Mouse (Mus musculus) layer of hippocampus, adult 18-20 months (tissue): Measurements from ENCODE around the gene Zbed5. TPM values are rescaled to one million over a fixed set of nuclear protein-coding genes. Genes with fewer than 3 reads are reported as not detected.
"Not testable (repeated sequence)": the region's sequence is repeated elsewhere in the genome, so short reads cannot be mapped to it uniquely, and the experiment has no call there.

ENCODE experiments used
- DNase-seq, 2 experiments: peaks; one replicate each; pipeline ENCODE4 v3.0.0; 2022; ENCODE audit warnings: low spot score in 2 of 2
- long read RNA-seq: library from polyadenylated mRNA; stranded (forward); transcript quantifications from one replicate; pipeline ENCODE4 v2.0.0, GENCODE M21; 2021
- total RNA-seq, 2 experiments: library from RNA; stranded (reverse); gene quantifications; 2 replicates each; pipeline ENCODE4 v1.2.3; 2021

Zbed5 gene
- total RNA-seq = 1 to 10 TPM; 5.6 to 6.3 TPM
- long read RNA-seq, transcript Zbed5-201 (4 exons, 2,492 nt) = major isoform, 5 of 5 reads
- long read RNA-seq, partial matches to known transcripts = 0 of 5 reads
- long read RNA-seq, other reads (novel, unspliced or antisense) = 0 of 5 reads

DNA sequence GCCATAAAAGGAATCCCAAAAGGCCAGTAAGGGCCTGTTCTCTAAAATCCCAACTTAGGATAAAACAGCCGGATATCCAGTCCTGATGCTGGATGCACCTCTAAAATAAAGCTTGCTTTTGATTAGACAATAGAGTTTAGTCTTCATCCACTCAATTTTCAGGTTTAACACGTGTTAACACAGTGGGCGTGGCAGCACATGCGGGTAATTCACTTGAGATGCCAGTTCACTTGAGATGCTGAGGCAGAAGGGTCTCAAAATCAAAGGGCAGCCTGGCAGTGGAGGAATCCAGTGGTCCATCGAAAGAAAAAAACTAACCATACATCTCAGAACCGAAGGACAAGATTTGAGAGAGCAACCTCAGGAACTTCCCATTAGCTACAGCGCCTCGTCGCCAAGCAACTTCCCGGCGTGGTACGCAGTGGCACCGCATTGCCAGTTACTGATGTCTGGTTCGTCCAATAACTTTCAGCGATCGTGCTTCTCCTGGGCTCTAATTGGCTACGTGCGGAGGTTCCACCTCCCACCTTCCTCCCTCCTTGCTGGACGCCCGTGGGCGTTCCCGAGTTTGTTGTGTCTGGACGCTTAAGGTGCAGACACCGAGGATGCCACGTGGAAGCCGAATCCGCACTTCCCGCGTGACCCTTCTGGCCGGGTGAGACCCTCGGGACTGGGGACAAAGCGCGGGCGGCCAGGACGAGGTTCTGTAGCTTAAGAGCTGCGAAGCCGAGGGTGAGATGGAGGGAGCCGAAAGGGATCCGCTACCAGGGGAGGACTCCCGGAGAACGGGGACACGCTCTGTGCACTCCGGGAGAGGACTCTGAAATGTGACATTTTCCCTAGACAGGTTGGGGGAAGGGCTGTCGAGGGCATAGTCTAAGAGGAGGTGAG lies at the start of gene Zbed5:
Gene Zbed5, plus strand, starts transcription at position 526 of the 891 bp plus-strand sequence.
- peak; percentile 84 to 94 for DNase-seq

DNA sequence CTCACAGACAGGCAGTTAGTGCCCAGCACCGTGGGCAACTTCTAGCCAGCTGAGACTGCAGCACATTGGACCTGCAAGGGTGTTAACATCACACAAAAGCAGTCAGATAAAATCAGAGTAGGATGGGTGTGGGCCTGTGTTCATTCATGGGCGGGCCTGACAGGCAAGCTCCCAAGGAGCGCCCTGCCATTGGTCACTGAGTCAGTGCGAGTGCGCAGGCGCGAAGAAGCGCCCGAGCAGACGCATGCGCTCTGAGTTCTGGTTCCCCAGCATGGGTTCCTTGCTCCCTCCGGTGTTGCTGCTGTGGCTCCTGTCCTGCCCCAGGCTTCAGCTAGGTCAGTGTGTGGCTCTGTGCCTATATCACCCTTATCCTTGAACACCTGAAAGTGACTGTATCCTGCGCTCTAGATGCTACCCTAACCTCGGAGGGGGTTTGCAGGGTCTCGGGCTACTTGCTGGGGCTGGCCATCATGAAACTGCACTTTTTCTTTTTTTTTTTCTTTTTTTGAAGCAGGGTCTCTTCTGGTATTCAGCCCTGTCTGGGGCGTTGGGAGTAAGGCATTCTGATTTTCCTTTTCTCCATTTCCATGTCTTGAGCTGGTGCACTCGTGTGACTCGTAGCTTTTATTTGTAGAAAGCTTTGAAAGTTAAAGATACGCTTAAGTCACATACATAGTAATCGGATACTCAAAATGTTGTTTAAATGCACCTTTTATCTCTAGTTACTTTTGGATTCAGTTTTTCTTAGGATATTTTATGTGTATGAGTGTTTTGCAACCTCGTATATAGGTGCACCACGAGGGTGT lies 48.6 kb upstream of the Zbed5 start, which contains the start of gene Sumf2:
Gene Sumf2, plus strand, starts transcription at position 235 of the 806 bp plus-strand sequence.
- peak; percentile 95 to 97 for DNase-seq

- no peak for DNase-seq
These were observed 48.0 kb upstream of the Zbed5 start for GRCm38 (mm10) chr5:129847558-129847820.

GRCm38 (mm10) chr5:129855163-129855562 lies 40.4 kb upstream of the Zbed5 start:
- DNase-seq = no peak

DNA sequence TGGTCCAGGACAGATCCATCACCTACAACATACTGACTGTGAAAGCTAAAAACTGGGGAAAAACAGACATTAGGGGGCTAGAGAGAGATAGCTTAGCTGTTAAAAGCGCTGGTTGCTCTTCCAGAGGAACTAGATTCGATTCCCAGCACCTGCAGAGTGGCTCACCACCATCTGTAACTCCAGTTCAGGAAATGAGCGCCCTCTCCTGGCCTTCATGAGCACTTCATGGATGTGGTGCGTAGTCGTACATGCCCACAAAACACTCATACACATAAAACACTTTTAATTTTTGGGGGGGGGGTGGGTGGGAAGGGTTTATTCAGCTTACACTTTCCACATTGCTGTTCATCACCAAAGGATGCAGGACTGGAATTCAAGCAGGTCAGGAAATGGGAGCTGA lies 39.1 kb upstream of the Zbed5 start:
- DNase-seq = no peak

GRCm38 (mm10) chr5:129862325-129862724 lies 33.2 kb upstream of the Zbed5 start:
- DNase-seq = no peak

GRCm38 (mm10) chr5:129864467-129864866 lies 31.1 kb upstream of the Zbed5 start:
- DNase-seq = peak in 1 of 2 experiments; percentile 61

GRCm38 (mm10) chr5:129865841-129866240 lies 29.7 kb upstream of the Zbed5 start:
- DNase-seq = no peak

GRCm38 (mm10) chr5:129869238-129869995 lies 26.1 kb upstream of the Zbed5 start:
- DNase-seq = no peak

GRCm38 (mm10) chr5:129871238-129871637 lies 24.3 kb upstream of the Zbed5 start:
- DNase-seq = no peak

GRCm38 (mm10) chr5:129873942-129874341 lies 21.6 kb upstream of the Zbed5 start:
- no peak for DNase-seq

DNA sequence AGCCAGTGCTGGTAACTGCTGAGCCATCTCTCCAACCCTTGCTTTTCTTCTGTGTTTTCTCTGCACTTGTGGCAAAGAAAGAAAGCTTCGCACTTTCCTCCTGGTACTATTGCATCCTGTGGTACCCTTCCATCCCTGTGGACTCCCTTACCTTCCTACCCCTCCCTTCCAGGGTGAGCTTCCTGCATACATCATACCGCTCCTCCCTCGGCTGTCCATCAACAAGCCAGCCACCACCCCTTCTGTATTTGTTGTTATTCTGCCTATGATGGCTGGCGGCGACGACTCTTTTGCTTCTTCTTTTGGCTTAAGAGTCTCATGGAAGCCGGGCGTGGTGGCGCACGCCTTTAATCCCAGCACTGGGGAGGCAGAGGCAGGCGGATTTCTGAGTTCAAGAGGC lies 20.4 kb upstream of the Zbed5 start:
- no peak for DNase-seq

DNA sequence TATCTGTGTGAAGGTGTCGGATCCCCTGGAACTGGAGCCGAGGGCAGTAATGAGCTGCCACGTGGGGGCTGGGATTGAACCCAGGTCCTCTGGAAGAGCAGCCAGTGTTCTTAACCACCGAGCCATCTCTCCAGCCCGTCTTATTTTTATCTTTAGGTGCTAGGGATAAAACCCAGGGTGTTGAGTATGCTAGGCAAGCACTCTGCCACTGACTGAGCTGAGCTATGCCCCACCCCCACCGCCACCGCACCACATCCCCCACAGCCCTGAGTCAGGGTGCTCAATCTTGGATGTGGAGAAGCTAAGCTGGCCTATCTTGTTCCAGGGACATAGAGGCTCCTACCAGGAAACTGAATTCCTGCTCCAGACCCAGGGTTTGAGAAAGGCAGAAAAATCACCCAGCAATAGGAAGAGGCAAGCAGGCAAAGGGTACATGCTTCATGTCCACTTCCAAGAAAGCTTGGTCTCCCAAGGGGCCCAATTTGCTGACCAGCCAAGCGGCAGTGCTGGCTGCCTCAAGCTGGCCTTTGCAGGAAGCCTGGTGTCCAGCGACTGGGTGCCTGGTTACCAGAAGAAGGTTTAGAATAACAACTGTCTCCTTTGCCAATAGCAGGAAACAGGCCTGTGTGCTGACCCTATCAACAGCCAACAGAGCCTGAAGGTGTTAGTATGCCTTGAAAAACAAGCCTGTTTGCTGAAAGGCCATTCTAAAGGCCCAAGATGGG lies 17.6 kb upstream of the Zbed5 start:
- peak in 1 of 2 experiments; percentile 34 for DNase-seq

DNA sequence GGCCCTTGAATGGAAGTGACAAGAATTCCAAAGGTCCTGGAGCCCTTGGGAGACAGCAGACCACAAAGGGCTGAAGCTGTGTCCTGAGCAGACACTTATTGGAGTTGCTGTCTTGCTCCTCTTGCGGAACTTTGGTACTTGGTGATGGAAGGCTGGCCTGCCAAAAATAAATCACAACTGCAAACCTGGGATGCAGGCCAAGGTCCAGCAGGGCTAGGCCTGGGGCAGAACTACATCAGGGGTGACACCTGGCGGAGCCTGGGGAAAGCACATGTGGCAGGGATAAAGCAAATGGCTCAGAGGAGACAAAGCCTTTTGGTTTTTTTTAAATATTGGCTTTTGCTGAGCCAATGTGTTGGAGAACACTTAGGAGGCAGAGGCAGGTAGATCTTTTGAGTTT lies 16.6 kb upstream of the Zbed5 start:
- peak in 1 of 2 experiments; percentile 49 for DNase-seq

GRCm38 (mm10) chr5:129879888-129880287 lies 15.6 kb upstream of the Zbed5 start:
- DNase-seq = no peak

- no peak for DNase-seq
These were observed 9.3 kb upstream of the Zbed5 start for GRCm38 (mm10) chr5:129886271-129886670.

DNA sequence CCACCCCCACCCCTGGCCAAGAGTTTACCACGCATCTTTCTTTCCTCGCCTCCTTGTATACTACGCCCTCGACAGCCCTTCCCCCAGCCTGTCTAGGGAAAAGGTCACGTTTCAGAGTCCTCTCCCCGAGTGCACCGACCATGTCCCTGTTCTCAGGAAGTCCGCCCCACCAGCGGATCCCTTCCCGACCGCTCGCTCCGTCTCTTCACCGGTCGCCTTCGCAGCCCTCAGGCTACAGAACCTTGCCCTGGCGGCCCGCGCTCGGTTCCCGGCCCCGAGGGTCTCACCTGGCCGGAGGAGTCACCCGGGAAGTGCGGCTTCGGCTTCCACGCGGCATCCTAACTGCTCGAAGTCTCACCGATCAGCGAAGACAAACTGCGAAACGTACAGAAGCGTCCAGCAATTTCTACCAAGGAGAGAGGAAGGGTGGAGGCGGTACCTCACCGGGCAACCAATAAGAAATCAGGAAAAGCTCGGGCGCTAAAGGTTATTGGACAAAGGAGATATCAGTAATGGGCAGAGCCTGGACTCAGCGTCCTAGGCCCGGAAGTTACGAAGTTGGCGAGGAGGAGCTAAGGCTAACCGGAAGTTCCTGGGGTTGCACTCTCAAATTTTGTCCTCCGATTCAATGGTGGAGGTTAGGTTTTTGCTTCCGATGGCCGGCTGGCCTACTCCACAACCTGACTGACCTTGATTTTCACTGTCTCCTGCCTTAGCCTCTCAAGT lies 8.4 kb upstream of the Zbed5 start, which contains the start of gene Chchd2:
Gene Chchd2, minus strand, starts transcription at position 560 of the 726 bp plus-strand sequence.
- DNase-seq = peak; percentile 94 to 98

GRCm38 (mm10) chr5:129890390-129890789 lies 5.1 kb upstream of the Zbed5 start:
- not testable (repeated sequence) for DNase-seq

- DNase-seq = no peak
These were observed 2.9 kb downstream of the Zbed5 start, which contains the start of gene Phkg1 for GRCm38 (mm10) chr5:129898449-129898848. TSS of gene Phkg1 (minus strand) at chr5:129898549.

GRCm38 (mm10) chr5:129907775-129908174 lies 12.3 kb downstream of the Zbed5 start:
- no peak for DNase-seq
